Mouse (Mus musculus): Measurements from ENCODE around the gene Pcdh11x. TPM values are rescaled to one million over a fixed set of nuclear protein-coding genes. Genes with fewer than 3 reads are reported as not detected.

Pcdh11x gene
- total RNA-seq, 2 experiments from 2014 or later: not detected

Other genes starting within 250 kb of the Pcdh11x start
- gene H2afb3, start 22.8 kb downstream of the Pcdh11x start, total RNA-seq (2014; fragmentation: Nextera tagmentation): not detected in 2 replicates
- gene H2afb3, start 22.8 kb downstream of the Pcdh11x start, total RNA-seq (2017): not detected in 2 replicates